Mouse (Mus musculus) embryonic facial prominence, embryonic 12.5 days (tissue): ENCODE measurements around the gene Mtif3. TPM values are rescaled to one million over a fixed set of nuclear protein-coding genes. Genes with fewer than 3 reads are reported as not detected.

Experiments used
- ATAC-seq: fragments of 200-750 bp; cut with Nextera tagmentation; 2 replicates; pipeline ENCODE4 v1.8.0; 2017; ENCODE audit not compliant: insufficient number of reproducible peaks, insufficient read depth, low FRiP score, low TSS enrichment
- H3K27ac ChIP-seq: fragments of 300-500 bp; sonication (generic); 2 replicates; pipeline ENCODE4 v1.5.1; 2016; ENCODE audit warnings: mild to moderate bottlenecking
- H3K27me3 ChIP-seq: fragments of 300-500 bp; sonication (generic); 2 replicates; pipeline ENCODE4 v1.6.1; 2016; ENCODE audit warnings: mild to moderate bottlenecking, moderate library complexity
- H3K36me3 ChIP-seq: fragments of 300-500 bp; sonication (generic); 2 replicates; pipeline ENCODE4 v1.6.1; 2016; ENCODE audit warnings: mild to moderate bottlenecking
- H3K4me1 ChIP-seq: fragments of 300-500 bp; sonication (generic); 2 replicates; pipeline ENCODE4 v1.6.1; 2016
- H3K4me2 ChIP-seq: fragments of 300-500 bp; sonication (generic); replicated peaks from 2 replicates; pipeline ENCODE4 v1.6.1; 2016; ENCODE audit warnings: mild to moderate bottlenecking, moderate library complexity
- H3K4me3 ChIP-seq: fragments of 300-500 bp; sonication (generic); 2 replicates; pipeline ENCODE4 v1.5.1; 2016; ENCODE audit warnings: mild to moderate bottlenecking
- H3K9ac ChIP-seq: fragments of 300-500 bp; sonication (generic); 2 replicates; pipeline ENCODE4 v1.6.1; 2016; ENCODE audit warnings: mild to moderate bottlenecking, moderate library complexity
- H3K9me3 ChIP-seq: fragments of 300-500 bp; sonication (generic); 2 replicates; pipeline ENCODE4 v1.6.1; 2016; ENCODE audit warnings: mild to moderate bottlenecking, moderate library complexity
- WGBS: fragments of 180-500 bp; shearing (Covaris S2); methylation state at CpG from one replicate; pipeline ENCODE4 v1.1.7; 2016; 5-methylcytosine and 5-hydroxymethylcytosine counted together
- polyA plus RNA-seq: library from polyadenylated mRNA; unstranded; fragments of >200 nt; fragmentation: Nextera tagmentation; extraction: Ambion mirVana; gene quantifications from 2 replicates; pipeline ENCODE4 v1.2.1, GENCODE M21; 2016

Gene Mtif3
- polyA plus RNA-seq, 1 experiment from 2014 or later, result 25.2 TPM

DNA sequence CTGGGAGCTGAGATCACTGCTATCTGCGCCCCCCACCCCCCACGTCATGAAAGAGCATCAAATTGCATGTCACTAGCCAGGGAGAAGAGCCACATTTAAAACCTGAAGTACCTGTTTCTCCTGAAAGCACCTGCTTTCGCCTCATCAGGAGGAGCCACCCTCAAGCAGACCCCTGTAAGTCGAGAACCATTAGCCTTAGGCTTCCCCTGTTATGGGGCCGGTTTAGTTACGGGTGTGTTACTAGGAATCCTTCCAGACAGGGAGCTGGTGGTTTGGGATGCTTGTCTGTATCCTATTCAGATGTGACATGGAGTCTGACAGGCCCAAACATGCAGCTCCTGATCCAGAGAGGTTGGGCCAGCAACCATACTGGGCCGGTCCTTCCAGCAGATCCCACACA is 50.2 kb downstream of the Mtif3 start:
- peaks cover 6% of the 10 kb centered on the region; the same call in 1 of the 2 replicates for H3K4me1 ChIP-seq
- no peaks in the 10 kb centered on the region for H3K36me3 ChIP-seq
- H3K9me3 ChIP-seq, result no peaks in the 10 kb centered on the region
- no peak overlapping the region for H3K9ac ChIP-seq
- H3K27me3 ChIP-seq, result no peaks in the 10 kb centered on the region
- no peak overlapping the region for H3K4me3 ChIP-seq
- ATAC-seq, result no peak
- no peak overlapping the region for H3K27ac ChIP-seq
- WGBS, result 68% methylated on average over 7 of the region's 7 CpGs
- no peak overlapping the region for H3K4me2 ChIP-seq

DNA sequence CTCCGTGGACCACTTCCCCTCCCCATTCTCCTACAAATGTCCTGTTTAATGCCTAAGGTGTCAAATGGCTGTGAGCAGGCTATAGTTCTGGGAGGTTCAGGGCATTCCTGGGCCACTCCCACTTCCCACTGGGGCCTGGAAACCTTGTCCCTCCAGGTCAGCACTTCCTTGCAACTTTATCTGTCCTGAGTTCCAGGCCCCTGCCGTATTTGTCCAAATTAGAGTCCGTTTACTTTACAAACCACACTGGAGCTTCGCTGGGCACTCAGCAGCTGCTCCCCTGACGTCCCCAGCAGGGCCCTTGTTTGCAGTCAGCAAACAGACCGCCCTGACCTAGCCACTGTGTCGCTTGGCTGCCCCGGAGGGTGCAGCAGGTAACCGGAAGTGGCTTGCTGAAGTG is 51.4 kb downstream of the Mtif3 start:
- Histone ChIP-seq H3K9ac (no peak overlapping the region), H3K4me2 (no peak overlapping the region), H3K27me3 (0 out of 2 replicates have a peak, but pooled peaks cover 2% of the 10 kb centered on the region), H3K9me3 (no peaks in the 10 kb centered on the region), H3K4me1 (peaks cover 6% of the 10 kb centered on the region; the same call in 1 of the 2 replicates), H3K4me3 (no peak overlapping the region), H3K27ac (no peak overlapping the region), H3K36me3 (no peaks in the 10 kb centered on the region)
- ATAC-seq, result no peak
- WGBS, result 7% methylated on average over 9 of the region's 9 CpGs

DNA sequence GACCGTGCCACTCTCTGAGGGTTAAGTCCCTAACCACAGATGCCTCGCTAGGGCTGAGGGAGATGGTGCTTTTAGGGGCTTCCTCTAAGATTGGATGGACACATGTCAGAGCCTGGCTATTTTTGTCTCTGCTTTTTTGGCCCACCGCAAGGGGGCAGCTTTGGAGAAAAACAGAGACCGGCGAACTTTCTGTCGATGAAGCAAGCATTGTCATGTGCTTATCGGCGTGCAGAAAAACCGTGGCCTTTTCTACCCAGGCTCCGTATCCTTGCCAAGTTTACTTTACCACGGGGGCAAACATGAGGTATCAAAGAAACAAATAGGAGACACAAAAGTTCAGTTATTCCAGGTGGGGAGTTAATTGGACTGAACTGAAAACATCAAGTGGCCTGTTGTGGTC is 55.0 kb downstream of the Mtif3 start:
- no peak for ATAC-seq
- Histone ChIP-seq H3K27me3 (0 out of 2 replicates have a peak, but pooled peaks cover 2% of the 10 kb centered on the region), H3K4me3 (no peak overlapping the region), H3K4me1 (peaks cover 6% of the 10 kb centered on the region; the same call in 1 of the 2 replicates), H3K4me2 (no peak overlapping the region), H3K36me3 (no peaks in the 10 kb centered on the region), H3K27ac (no peak overlapping the region), H3K9ac (no peak overlapping the region), H3K9me3 (no peaks in the 10 kb centered on the region)
- WGBS, result 50% methylated on average over 11 of the region's 11 CpGs

GRCm38 (mm10) chr5:146907533-146907932 is 56.1 kb downstream of the Mtif3 start:
- ATAC-seq, result no peak
- Histone ChIP-seq H3K27me3 (0 out of 2 replicates have a peak, but pooled peaks cover 2% of the 10 kb centered on the region), H3K4me1 (peaks cover 4% of the 10 kb centered on the region; the same call in 1 of the 2 replicates), H3K36me3 (no peaks in the 10 kb centered on the region), H3K9me3 (no peaks in the 10 kb centered on the region), H3K4me2 (no peak overlapping the region), H3K27ac (no peak overlapping the region), H3K4me3 (no peak overlapping the region), H3K9ac (no peak overlapping the region)
- 46% methylated on average over 5 of the region's 5 CpGs for WGBS

GRCm38 (mm10) chr5:146905486-146906172 is 58.0 kb downstream of the Mtif3 start:
- H3K36me3 ChIP-seq, result no peaks in the 10 kb centered on the region
- no peak overlapping the region for H3K9ac ChIP-seq
- H3K4me2 ChIP-seq, result peak overlapping the region; percentile 38; the same call in 1 of the 2 replicates
- 25% methylated on average over 14 of the region's 14 CpGs for WGBS
- no peak; the same call in 1 of the 2 replicates for ATAC-seq
- no peaks in the 10 kb centered on the region for H3K4me1 ChIP-seq
- H3K27ac ChIP-seq, result no peak overlapping the region
- no peaks in the 10 kb centered on the region for H3K9me3 ChIP-seq
- no peak overlapping the region for H3K4me3 ChIP-seq
- H3K27me3 ChIP-seq, result 0 out of 2 replicates have a peak, but pooled peaks cover 5% of the 10 kb centered on the region

DNA sequence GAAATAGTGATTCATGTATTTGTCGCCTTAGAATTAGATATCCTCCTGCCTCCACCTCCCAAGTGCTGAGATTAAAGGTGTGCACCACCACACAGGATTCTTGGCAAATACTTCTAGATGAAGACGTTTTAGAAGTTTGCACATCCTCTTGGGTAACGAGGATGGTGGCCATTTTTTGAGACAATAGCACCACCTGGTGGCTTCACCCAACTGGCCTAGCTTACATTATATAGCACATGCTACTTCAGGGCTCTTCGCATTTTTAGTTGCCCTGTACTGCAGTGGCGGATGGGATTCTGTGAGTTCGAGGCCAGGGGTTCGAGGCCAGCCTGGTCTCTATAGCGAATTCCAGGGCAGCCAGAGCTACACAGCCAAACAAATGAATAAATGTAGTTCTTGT is 59.2 kb downstream of the Mtif3 start:
- ATAC-seq, result 0 out of 2 replicates have a peak, but pooled peaks have one; percentile 19
- Histone ChIP-seq H3K4me3 (no peak overlapping the region), H3K4me1 (no peaks in the 10 kb centered on the region), H3K9me3 (no peaks in the 10 kb centered on the region), H3K27me3 (0 out of 2 replicates have a peak, but pooled peaks cover 5% of the 10 kb centered on the region), H3K27ac (no peak overlapping the region), H3K9ac (no peak overlapping the region), H3K36me3 (no peaks in the 10 kb centered on the region), H3K4me2 (no peak overlapping the region)
- WGBS, result 34% methylated on average over 8 of the region's 8 CpGs

Other genes with a start within 250 kb of the Mtif3 start
- 17.0 and 20.3 TPM in 2 replicates for gene Usp12, start 168.8 kb downstream of the Mtif3 start, polyA plus RNA-seq
- gene Rpl21, start 130.9 kb downstream of the Mtif3 start, polyA plus RNA-seq, result 521 and 529 TPM in 2 replicates
- gene Rasl11a, start 118.7 kb downstream of the Mtif3 start, polyA plus RNA-seq, result 17.2 and 18.8 TPM in 2 replicates
- gene Gtf3a, start 15.1 kb downstream of the Mtif3 start, polyA plus RNA-seq, result 110 and 116 TPM in 2 replicates
- 11.6 and 12.0 TPM in 2 replicates for gene Lnx2, start 112.8 kb upstream of the Mtif3 start, polyA plus RNA-seq
- 111 and 117 TPM in 2 replicates for gene Polr1d, start 113.2 kb upstream of the Mtif3 start, polyA plus RNA-seq
- 0.62 and 1.00 TPM in 2 replicates for gene Gsx1, start 224.9 kb upstream of the Mtif3 start, polyA plus RNA-seq